Mouse (Mus musculus) lung, postnatal 36 days (tissue): ENCODE data around the gene Baiap2l1.

Source experiments
- DNase-seq: peaks from one replicate; pipeline ENCODE4 v3.0.0; 2022; ENCODE audit warnings: mixed read lengths

The Baiap2l1 gene

GRCm38 (mm10) chr5:144283551-144284031, 74.3 kb downstream of the Baiap2l1 start:
- peak; percentile 54 for DNase-seq

GRCm38 (mm10) chr5:144282470-144283260, 75.2 kb downstream of the Baiap2l1 start:
- DNase-seq: no peak

GRCm38 (mm10) chr5:144279926-144280325, 78.0 kb downstream of the Baiap2l1 start:
- no peak for DNase-seq

GRCm38 (mm10) chr5:144279081-144279541, 78.8 kb downstream of the Baiap2l1 start:
- peak; percentile 67 for DNase-seq

- DNase-seq: no peak
These were observed 79.4 kb downstream of the Baiap2l1 start for GRCm38 (mm10) chr5:144278374-144278960.

- peak; percentile 46 for DNase-seq
These were observed 80.8 kb downstream of the Baiap2l1 start for GRCm38 (mm10) chr5:144276898-144277630.

- DNase-seq: no peak
These were observed 83.0 kb downstream of the Baiap2l1 start for GRCm38 (mm10) chr5:144274904-144275303.

GRCm38 (mm10) chr5:144271772-144272171, 86.1 kb downstream of the Baiap2l1 start:
- DNase-seq: no peak

GRCm38 (mm10) chr5:144271118-144271517, 86.8 kb downstream of the Baiap2l1 start:
- no peak for DNase-seq

- DNase-seq: no peak
These were observed 87.5 kb downstream of the Baiap2l1 start for GRCm38 (mm10) chr5:144270420-144270819.

- no peak for DNase-seq
These were observed 88.0 kb downstream of the Baiap2l1 start for GRCm38 (mm10) chr5:144269926-144270325.

- DNase-seq: peak; percentile 88
These were observed 90.2 kb downstream of the Baiap2l1 start for GRCm38 (mm10) chr5:144267535-144268241.

GRCm38 (mm10) chr5:144263496-144263895, 94.4 kb downstream of the Baiap2l1 start:
- no peak for DNase-seq

GRCm38 (mm10) chr5:144263082-144263481, 94.8 kb downstream of the Baiap2l1 start:
- DNase-seq: peak; percentile 57

- no peak for DNase-seq
These were observed 96.1 kb downstream of the Baiap2l1 start for GRCm38 (mm10) chr5:144261829-144262228.

- DNase-seq: peak; percentile 54
These were observed 96.6 kb downstream of the Baiap2l1 start for GRCm38 (mm10) chr5:144261309-144261708.

- DNase-seq: no peak
These were observed 97.4 kb downstream of the Baiap2l1 start for GRCm38 (mm10) chr5:144260464-144260863.

- no peak for DNase-seq
These were observed 98.7 kb downstream of the Baiap2l1 start for GRCm38 (mm10) chr5:144259228-144259627.

- DNase-seq: no peak
These were observed 99.2 kb downstream of the Baiap2l1 start for GRCm38 (mm10) chr5:144258687-144259086.

GRCm38 (mm10) chr5:144258131-144258611, 99.7 kb downstream of the Baiap2l1 start:
- peak; percentile 74 for DNase-seq

GRCm38 (mm10) chr5:144257451-144258110, 100.3 kb downstream of the Baiap2l1 start:
- DNase-seq: peak; percentile 41

GRCm38 (mm10) chr5:144256888-144257287, 101.0 kb downstream of the Baiap2l1 start:
- no peak for DNase-seq
